Mouse (Mus musculus) embryonic fibroblast, embryonic 13.5 days (primary cell): ENCODE results near the gene Rsu1.

Experiments used
- CTCF ChIP-seq: IDR thresholded peaks from 2 replicates; pipeline ENCODE4 v1.5.1; 2011; ENCODE audit warnings: mild to moderate bottlenecking, control low read depth, low read length, moderate library complexity, borderline replicate concordance; ENCODE audit not compliant: insufficient read depth
- POLR2A ChIP-seq: IDR thresholded peaks from 2 replicates; pipeline ENCODE4 v1.6.1; 2011; ENCODE audit warnings: low read depth, mild to moderate bottlenecking, control low read depth, low read length, moderate library complexity

- no peak for TF ChIP-seq CTCF
- no peak for TF ChIP-seq POLR2A
Observed at GRCm38 (mm10) chr2:13120461-13120860, 150.8 kb downstream of the Rsu1 start.
